11 mouse cellular contexts compared by ENCODE assay signal in genomic region chr14:95876785-95877510, GRCm38 (mm10). TPM values are rescaled to one million over a fixed set of nuclear protein-coding genes. Genes with fewer than 3 reads are reported as not detected.
A peak's percentile ranks its signal among the peaks of the same experiment; 100 is the strongest.
DNase-seq lines count a peak whose midpoint lies in the region; ATAC-seq lines count a peak whose summit lies in the region.
"Had no signal": no experiment of that assay in that cellular context is flagged by ENCODE, and none has a peak within 500 bp of the region (broad histone marks: within the 10 kb centered on the region; RNA-seq: fewer than 3 reads in every experiment).

No protein-coding gene starts in this region.

- 41% methylated on average over 3 of the region's 3 CpGs for WGBS in hindbrain, embryonic 15.5 days
- 72% methylated on average over 3 of the region's 3 CpGs for WGBS in hindbrain, embryonic 11.5 days

- H3K4me1 ChIP-seq in hindbrain, embryonic 15.5 days (replicated peaks), result 0 out of 2 replicates have a peak, but pooled peaks cover 5% of the 10 kb centered on the region
- H3K4me1 ChIP-seq in hindbrain, embryonic 11.5 days (replicated peaks; ENCODE audit: control insufficient read depth, insufficient read depth, low read length), result no peaks in the 10 kb centered on the region
- H3K4me1 ChIP-seq: limb, embryonic 13.5 days; megakaryocyte, embryonic 14.5 days had no signal

- no peaks in the 10 kb centered on the region for H3K27me3 ChIP-seq in hindbrain, embryonic 15.5 days
- no peaks in the 10 kb centered on the region for H3K27me3 ChIP-seq in hindbrain, embryonic 11.5 days (ENCODE audit: control insufficient read depth, insufficient read depth, low read length)
- H3K27me3 ChIP-seq: limb, embryonic 13.5 days; megakaryocyte, embryonic 14.5 days had no signal

- no peaks in the 10 kb centered on the region for H3K36me3 ChIP-seq in hindbrain, embryonic 15.5 days
- H3K36me3 ChIP-seq in hindbrain, embryonic 11.5 days (ENCODE audit: control insufficient read depth, insufficient read depth, low read length), result no peaks in the 10 kb centered on the region
- H3K36me3 ChIP-seq: G1E; limb, embryonic 13.5 days had no signal

- H3K4me2 ChIP-seq in hindbrain, embryonic 15.5 days, result no peak overlapping the region
- no peak overlapping the region for H3K4me2 ChIP-seq in hindbrain, embryonic 11.5 days (replicated peaks; ENCODE audit: low read depth, low read length)
- H3K4me2 ChIP-seq: limb, embryonic 13.5 days had no signal

- 0 out of 2 replicates have a peak overlapping the region, but pooled peaks have one; percentile 2 for H3K27ac ChIP-seq in hindbrain, embryonic 15.5 days (replicated peaks)
- no peak overlapping the region for H3K27ac ChIP-seq in hindbrain, embryonic 11.5 days (ENCODE audit: low read depth, low read length)
- H3K27ac ChIP-seq: limb, embryonic 13.5 days had no signal

- ATAC-seq in hindbrain, embryonic 15.5 days (ENCODE audit: low FRiP score, low read depth), result peak; percentile 84
- ATAC-seq in hindbrain, embryonic 11.5 days (ENCODE audit: low FRiP score), result no peak

- H3K9ac ChIP-seq in hindbrain, embryonic 15.5 days, result no peak overlapping the region
- no peak overlapping the region for H3K9ac ChIP-seq in hindbrain, embryonic 11.5 days (ENCODE audit: low read depth, low read length)
- H3K9ac ChIP-seq: limb, embryonic 13.5 days had no signal

- H3K4me3 ChIP-seq in hindbrain, embryonic 15.5 days, result no peak overlapping the region
- H3K4me3 ChIP-seq in hindbrain, embryonic 11.5 days (ENCODE audit: low read depth, low read length), result no peak overlapping the region
- H3K4me3 ChIP-seq: limb, embryonic 13.5 days; megakaryocyte, embryonic 14.5 days had no signal

- no peaks in the 10 kb centered on the region for H3K9me3 ChIP-seq in hindbrain, embryonic 15.5 days
- no peaks in the 10 kb centered on the region for H3K9me3 ChIP-seq in hindbrain, embryonic 11.5 days (ENCODE audit: control insufficient read depth, low read length)
- H3K9me3 ChIP-seq: limb, embryonic 13.5 days had no signal

- DNase-seq in hindbrain, embryonic 11.5 days (ENCODE audit: low spot score), result no peak
- peak; percentile 70 to 79 for DNase-seq in frontal cortex, postnatal 10 days (ENCODE audit: low spot score in 2 of 2)
- peak; percentile 74 for DNase-seq in left cerebral cortex, adult 11 months (ENCODE audit: low spot score)
- peak; percentile 82 for DNase-seq in right cerebral cortex, postnatal 25 days
- DNase-seq in urinary bladder, postnatal 4 days (ENCODE audit: low spot score in 2 of 2), result no peak
- no peak for DNase-seq in spleen, postnatal 10 days (ENCODE audit: low spot score in 2 of 2)
- DNase-seq: thymus, postnatal 36 days had no signal

RNA-seq across cellular contexts. Expression of gene 4921530L21Rik, which starts 4.1 kb away (rescaled TPM):
- polyA plus RNA-seq in hindbrain, embryonic 15.5 days (2015; fragmentation: Nextera tagmentation; extraction: Ambion mirVana), result not detected in 2 replicates
- polyA plus RNA-seq in hindbrain, embryonic 11.5 days (2014; fragmentation: Nextera tagmentation; extraction: Ambion mirVana), result not detected in 2 replicates
- polyA plus RNA-seq: G1E; limb, embryonic 13.5 days had no signal

Comparison
In these comparisons a context has a peak if more than half of its experiments do, and no peak if none do; other contexts are left out.
1. DNase-seq: peak in frontal cortex, postnatal 10 days (2 of 2), left cerebral cortex, adult 11 months (single experiment) and right cerebral cortex, postnatal 25 days (single experiment); none in hindbrain, embryonic 11.5 days (single experiment), urinary bladder, postnatal 4 days (0 of 2) and spleen, postnatal 10 days (0 of 2).